Mouse (Mus musculus) c-Kit-positive CD71-positive TER-119-negative erythroid progenitor cells, embryonic 14.5 days (primary cell): ENCODE results near the gene Fip1l1.

ENCODE experiments used
- DNase-seq: peaks from one replicate; pipeline ENCODE4 v3.0.0-alpha.2; 2013; ENCODE audit warnings: low read depth

The Fip1l1 gene

DNA sequence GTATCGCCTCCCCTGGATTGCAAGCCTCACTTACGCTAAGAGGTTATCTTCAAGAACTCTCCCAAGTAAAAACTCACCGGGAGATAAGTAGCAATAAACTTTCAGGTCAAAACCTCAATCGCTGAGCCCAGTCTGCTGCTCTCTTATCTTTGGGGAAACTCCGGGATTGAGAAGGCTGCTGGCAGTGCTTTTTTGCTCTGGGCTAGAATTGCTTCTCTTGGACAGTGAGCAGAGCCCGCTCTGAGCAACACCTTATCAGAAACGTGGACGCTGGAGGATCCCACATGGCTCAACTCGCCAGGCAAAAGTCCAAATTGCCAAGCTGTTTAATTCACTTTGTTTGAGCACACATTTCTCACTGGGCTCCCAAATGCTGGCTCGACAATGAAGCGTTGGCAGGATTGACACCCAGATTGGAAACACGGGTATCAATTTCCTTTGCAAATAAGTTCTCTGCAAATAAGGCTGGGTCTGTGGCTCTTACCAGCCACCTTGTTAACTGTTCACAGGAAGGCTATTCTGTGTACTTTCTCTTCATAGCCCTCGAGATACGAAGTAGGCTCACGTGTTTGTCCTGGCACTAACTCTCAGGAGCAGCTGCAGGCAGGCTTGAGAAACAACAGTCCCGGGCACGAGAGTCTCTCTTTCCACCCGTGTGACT is 78.4 kb downstream of the Fip1l1 start:
- DNase-seq: no peak

GRCm38 (mm10) chr5:74617816-74618572 is 82.7 kb downstream of the Fip1l1 start:
- no peak for DNase-seq

DNA sequence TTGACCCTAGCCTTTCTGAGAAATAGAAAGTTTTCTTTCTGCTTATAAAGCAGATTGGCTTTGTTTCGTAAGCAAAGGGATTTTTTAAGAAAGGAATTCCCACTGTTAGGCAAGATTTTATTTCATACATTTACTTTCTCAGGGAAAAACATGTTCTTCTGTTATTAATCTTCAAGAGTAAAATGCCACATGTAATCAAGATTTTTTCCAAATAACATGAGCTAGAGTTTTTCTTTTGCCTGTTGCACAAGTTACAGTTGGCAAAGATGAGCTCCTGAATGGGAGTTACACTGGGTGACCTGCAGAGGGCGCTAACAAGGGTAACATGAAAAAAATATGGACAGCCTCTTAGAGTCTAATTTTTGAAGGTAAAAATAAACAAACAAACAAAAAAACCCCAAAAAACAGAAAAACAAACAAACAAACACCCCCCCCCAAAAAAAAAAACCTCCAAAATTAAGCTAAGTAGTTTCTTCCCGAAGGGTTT is 83.4 kb downstream of the Fip1l1 start:
- DNase-seq: peak; percentile 8

- DNase-seq: no peak
Measured at GRCm38 (mm10) chr5:74621691-74622470, 86.6 kb downstream of the Fip1l1 start.

DNA sequence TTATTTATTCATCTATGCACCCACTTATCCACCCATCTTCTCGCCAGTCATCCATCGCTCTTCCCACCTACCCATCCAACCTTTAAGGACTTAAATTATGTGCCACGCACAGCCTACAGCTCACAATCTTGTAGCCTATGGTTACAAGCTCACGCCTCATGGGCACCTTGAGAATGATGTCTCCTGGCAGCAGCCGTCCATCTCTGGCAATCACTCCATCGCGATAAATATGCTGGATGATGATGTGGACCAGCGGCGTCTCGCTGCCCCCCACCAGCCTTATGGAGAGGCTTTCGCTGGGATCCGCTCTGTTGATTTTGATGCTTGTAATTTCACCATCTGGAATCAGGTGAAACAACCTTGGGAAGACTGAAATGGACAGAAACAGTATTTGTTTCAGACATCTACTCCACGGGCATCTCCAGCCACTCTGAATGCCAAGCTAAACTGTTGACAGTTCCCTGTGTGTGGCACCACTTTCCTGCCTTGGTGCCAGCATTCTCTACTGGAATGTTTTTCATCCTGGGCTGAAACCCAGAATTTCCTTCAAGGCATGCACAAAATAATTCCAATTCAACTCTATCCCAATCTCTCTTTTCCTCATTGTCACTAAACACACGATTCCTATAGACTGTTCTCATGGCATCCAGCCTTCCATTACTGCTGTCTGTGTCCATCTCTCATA is 88.2 kb downstream of the Fip1l1 start:
- no peak for DNase-seq

DNA sequence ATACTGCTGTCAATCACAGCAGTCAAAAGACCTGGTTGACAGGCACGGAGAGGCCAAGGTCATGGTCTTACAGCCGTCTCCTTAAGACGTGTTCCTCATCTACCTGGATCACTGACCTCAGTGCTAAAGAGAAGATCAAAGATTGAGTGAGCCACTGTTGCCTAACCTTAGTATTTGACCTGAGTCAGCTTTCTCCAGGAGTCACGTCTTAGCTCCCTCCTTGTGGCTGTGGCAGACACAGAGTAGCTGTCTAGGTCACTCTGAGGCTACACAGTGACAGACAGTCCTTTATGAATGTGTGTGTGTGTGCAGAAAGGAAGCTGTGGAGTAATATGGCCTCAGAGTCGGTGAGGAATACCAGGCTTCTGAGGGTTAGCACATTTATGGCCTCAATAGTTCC is 89.1 kb downstream of the Fip1l1 start:
- DNase-seq: no peak

DNA sequence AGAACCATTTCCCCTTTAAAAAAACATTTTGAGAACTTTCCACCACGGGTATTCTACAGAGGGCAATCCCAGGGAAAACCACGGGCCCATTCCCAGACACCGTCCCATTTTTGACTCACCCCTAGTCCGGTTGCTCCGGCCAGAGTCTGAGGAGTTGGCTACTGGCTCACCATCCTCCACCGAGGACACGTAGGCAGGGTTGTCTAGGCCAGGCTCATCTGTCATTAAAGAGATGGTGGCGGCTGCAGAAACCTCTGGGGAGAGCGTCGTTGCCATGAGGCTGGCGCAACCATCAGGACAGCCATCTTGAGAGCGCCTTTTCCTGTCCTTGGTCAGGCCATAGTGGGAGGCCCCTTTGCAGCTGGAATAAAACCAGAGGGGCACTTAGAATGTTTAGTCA is 92.8 kb downstream of the Fip1l1 start:
- DNase-seq: no peak

GRCm38 (mm10) chr5:74632369-74633114 is 97.3 kb downstream of the Fip1l1 start:
- no peak for DNase-seq

DNA sequence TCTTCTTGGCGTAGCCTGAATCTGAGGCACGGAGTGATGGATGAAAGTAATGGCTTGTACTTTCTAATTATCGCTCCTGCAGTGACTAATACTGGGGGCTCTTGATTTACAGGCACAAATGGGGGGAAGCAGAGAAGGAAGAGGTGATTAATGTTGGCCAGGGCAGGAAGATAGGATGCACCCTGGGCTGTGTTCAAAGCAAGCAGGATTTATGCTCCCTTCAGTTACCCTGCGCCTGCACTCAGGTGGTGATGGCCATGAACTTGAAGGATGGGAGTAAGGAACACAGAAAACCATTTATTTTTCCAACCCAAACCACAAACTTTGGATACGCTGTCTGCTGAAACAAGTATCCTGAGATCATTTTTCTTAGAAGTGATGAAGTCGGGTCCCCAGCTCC is 98.2 kb downstream of the Fip1l1 start:
- DNase-seq: no peak

- no peak for DNase-seq
Measured at GRCm38 (mm10) chr5:74634391-74634790, 99.1 kb downstream of the Fip1l1 start.

- no peak for DNase-seq
Measured at GRCm38 (mm10) chr5:74639516-74639915, 104.3 kb downstream of the Fip1l1 start.

DNA sequence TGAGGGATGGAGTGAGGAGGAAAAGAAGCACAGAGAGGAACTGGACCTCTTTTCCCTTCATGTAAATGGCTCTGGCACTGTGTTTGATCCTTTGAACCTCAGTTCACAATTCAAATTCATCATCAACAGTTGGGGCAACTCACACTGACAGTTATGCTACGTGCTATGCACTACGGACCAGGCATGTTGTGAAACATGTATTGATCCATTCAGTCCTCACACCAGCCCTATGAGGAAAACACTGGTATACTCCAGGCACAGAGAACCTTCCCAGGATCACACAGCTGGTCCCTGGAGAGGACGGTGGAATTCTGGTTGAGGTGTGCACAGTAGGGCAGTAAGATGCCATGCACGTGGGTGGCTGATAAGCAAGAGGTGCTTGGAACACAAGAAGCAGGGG is 105.3 kb downstream of the Fip1l1 start:
- DNase-seq: no peak

- peak; percentile 9 for DNase-seq
Measured at GRCm38 (mm10) chr5:74641000-74641399, 105.8 kb downstream of the Fip1l1 start.

DNA sequence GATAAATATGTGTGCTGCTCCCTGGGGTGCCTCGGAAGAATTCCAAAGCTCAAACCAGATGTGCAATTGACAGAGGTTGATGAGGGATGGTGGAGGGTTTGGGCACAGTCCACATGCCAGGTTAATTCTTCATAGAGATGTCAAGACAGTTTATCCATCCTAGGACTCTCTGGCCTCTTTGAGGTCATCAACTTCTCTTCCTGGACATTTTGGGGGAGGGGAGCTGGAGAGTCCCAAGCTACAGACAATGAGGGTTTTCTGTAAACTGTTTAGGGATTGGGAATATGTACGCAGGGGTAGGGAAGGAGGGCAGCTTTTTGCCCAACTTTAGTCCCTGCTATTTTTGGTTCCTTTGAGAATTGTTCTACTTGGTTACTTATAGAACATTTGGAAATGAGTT is 107.0 kb downstream of the Fip1l1 start:
- no peak for DNase-seq

GRCm38 (mm10) chr5:74647584-74647984 is 112.3 kb downstream of the Fip1l1 start:
- no peak for DNase-seq

GRCm38 (mm10) chr5:74648216-74648615 is 113.0 kb downstream of the Fip1l1 start:
- no peak for DNase-seq
